Comparison of ENCODE assay signal across 19 mouse cellular contexts in the genomic region with DNA sequence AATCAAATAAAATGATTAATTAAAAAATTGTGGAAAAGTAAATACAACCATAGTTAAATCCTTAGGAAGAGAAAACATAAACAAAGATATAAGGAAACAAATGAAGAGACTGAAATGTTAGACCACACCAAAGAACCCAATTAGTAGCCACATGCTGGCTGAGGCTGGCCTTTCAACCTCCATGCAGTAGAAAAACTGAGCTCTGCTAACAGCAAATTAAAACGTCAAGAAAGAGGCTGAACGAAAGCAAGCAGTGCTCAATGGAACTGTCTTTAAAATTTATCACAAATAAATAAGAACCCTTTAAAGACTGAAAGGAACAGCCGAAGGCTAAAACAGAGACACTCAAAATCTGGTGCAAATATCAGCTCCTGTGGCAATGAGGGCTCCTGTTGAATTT.
A peak's percentile ranks its signal among the peaks of the same experiment; 100 is the strongest.
DNase-seq lines count a peak whose midpoint lies in the region; ATAC-seq and TF ChIP-seq lines count a peak whose summit lies in the region.
"Had no signal": no experiment of that assay in that cellular context is flagged by ENCODE, and none has a peak within 500 bp of the region (broad histone marks: within the 10 kb centered on the region; RNA-seq: fewer than 3 reads in every experiment).

No protein-coding gene starts in this region.

- 25% methylated on average over 3 of the region's 3 CpGs for WGBS in kidney, embryonic 14.5 days
- 15% methylated on average over 3 of the region's 3 CpGs for WGBS in kidney, postnatal 0 days

- H3K4me3 ChIP-seq in kidney, embryonic 14.5 days (ENCODE audit: low read length), result no peak overlapping the region
- no peak overlapping the region for H3K4me3 ChIP-seq in kidney, postnatal 0 days (replicated peaks; ENCODE audit: low read depth, low read length)
- H3K4me3 ChIP-seq: embryonic facial prominence, embryonic 10.5 days; embryonic facial prominence, embryonic 12.5 days; forebrain, embryonic 13.5 days; forebrain, embryonic 15.5 days had no signal

- no peaks in the 10 kb centered on the region for H3K27me3 ChIP-seq in kidney, embryonic 14.5 days (ENCODE audit: control insufficient read depth, insufficient read depth, low read length)
- no peaks in the 10 kb centered on the region for H3K27me3 ChIP-seq in kidney, postnatal 0 days (ENCODE audit: insufficient read depth, low read length)
- H3K27me3 ChIP-seq: embryonic facial prominence, embryonic 12.5 days; forebrain, embryonic 13.5 days; forebrain, embryonic 15.5 days had no signal

- no peaks in the 10 kb centered on the region for H3K36me3 ChIP-seq in kidney, embryonic 14.5 days (ENCODE audit: control insufficient read depth, insufficient read depth, low read length)
- H3K36me3 ChIP-seq in kidney, postnatal 0 days (ENCODE audit: insufficient read depth, low read length), result no peaks in the 10 kb centered on the region
- H3K36me3 ChIP-seq: embryonic facial prominence, embryonic 10.5 days; embryonic facial prominence, embryonic 12.5 days; forebrain, embryonic 15.5 days had no signal

- no peak for DNase-seq in kidney, postnatal 10 days
- peak; percentile 63 for DNase-seq in kidney, postnatal 0 days (ENCODE audit: low spot score)
- DNase-seq in kidney, adult 8-10 months, result no peak
- DNase-seq in retina, postnatal 1 day, result peak; percentile 6
- DNase-seq in cerebellum, postnatal 14 days, result no peak
- DNase-seq: adrenal gland, adult 2 months; adrenal gland, postnatal 10 days; adrenal gland, postnatal 25 days; cerebellum, adult 11 months; cerebellum, adult 18-20 months; cerebellum, adult 8-10 months; cerebellum, adult 9-11 months; cerebellum, postnatal 25 days; forebrain, postnatal 0 days had no signal

- no peak overlapping the region for H3K4me2 ChIP-seq in kidney, embryonic 14.5 days (replicated peaks; ENCODE audit: low read depth, low read length)
- H3K4me2 ChIP-seq in kidney, postnatal 0 days (ENCODE audit: low read length), result no peak overlapping the region
- H3K4me2 ChIP-seq: embryonic facial prominence, embryonic 12.5 days; forebrain, embryonic 13.5 days; forebrain, embryonic 15.5 days had no signal

- no peaks in the 10 kb centered on the region for H3K4me1 ChIP-seq in kidney, embryonic 14.5 days (ENCODE audit: control insufficient read depth, insufficient read depth, low read length)
- H3K4me1 ChIP-seq in kidney, postnatal 0 days (replicated peaks; ENCODE audit: insufficient read depth, low read length), result no peaks in the 10 kb centered on the region
- H3K4me1 ChIP-seq: embryonic facial prominence, embryonic 10.5 days; embryonic facial prominence, embryonic 12.5 days; forebrain, embryonic 13.5 days; forebrain, embryonic 15.5 days had no signal

- no peak for TF ChIP-seq CTCF in kidney, postnatal 0 days (IDR thresholded peaks at IDR 0.05; ENCODE audit: low read depth)

- no peaks in the 10 kb centered on the region for H3K9me3 ChIP-seq in kidney, embryonic 14.5 days (ENCODE audit: control insufficient read depth, low read length)
- no peaks in the 10 kb centered on the region for H3K9me3 ChIP-seq in kidney, postnatal 0 days (replicated peaks; ENCODE audit: low read length)
- H3K9me3 ChIP-seq: embryonic facial prominence, embryonic 10.5 days; embryonic facial prominence, embryonic 12.5 days; forebrain, embryonic 13.5 days; forebrain, embryonic 15.5 days had no signal

- peak; percentile 76; the same call in 1 of the 2 replicates for ATAC-seq in kidney, embryonic 14.5 days (ENCODE audit: low FRiP score, low TSS enrichment)
- ATAC-seq in kidney, postnatal 0 days (replicated peaks; ENCODE audit: low FRiP score, low read depth), result no peak
- ATAC-seq: forebrain, embryonic 13.5 days; forebrain, embryonic 15.5 days; forebrain, postnatal 0 days had no signal

- H3K27ac ChIP-seq in kidney, embryonic 14.5 days (ENCODE audit: low read depth, low read length), result no peak overlapping the region
- no peak overlapping the region for H3K27ac ChIP-seq in kidney, postnatal 0 days
- H3K27ac ChIP-seq: embryonic facial prominence, embryonic 10.5 days; embryonic facial prominence, embryonic 12.5 days; forebrain, embryonic 13.5 days; forebrain, embryonic 15.5 days had no signal

- no peak overlapping the region for H3K9ac ChIP-seq in kidney, embryonic 14.5 days (ENCODE audit: low read depth, low read length)
- H3K9ac ChIP-seq in kidney, postnatal 0 days (ENCODE audit: low read depth, low read length), result no peak overlapping the region
- H3K9ac ChIP-seq: embryonic facial prominence, embryonic 12.5 days; forebrain, embryonic 13.5 days; forebrain, embryonic 15.5 days; forebrain, postnatal 0 days had no signal

Comparison
In these comparisons a context has a peak if more than half of its experiments do, and no peak if none do; other contexts are left out.
1. DNase-seq: peak in kidney, postnatal 0 days (single experiment) and retina, postnatal 1 day (single experiment); none in kidney, postnatal 10 days (single experiment), kidney, adult 8-10 months (0 of 2) and cerebellum, postnatal 14 days (0 of 2).